Mouse (Mus musculus): Measurements from ENCODE around the gene Jak3.

Gene Jak3

GRCm38 (mm10) chr8:71676020-71676741 is at the start of gene Jak3:
Jak3 (plus strand) TSS chr8:71676296.
- peak; percentile 46 for DNase-seq (ENCODE audit: low read depth, low spot score)

- no peak for DNase-seq (ENCODE audit: low read depth, low spot score)
Measured at GRCm38 (mm10) chr8:71626753-71627152, 49.3 kb upstream of the Jak3 start.

- no peak for DNase-seq (ENCODE audit: low read depth, low spot score)
Measured at GRCm38 (mm10) chr8:71627265-71628099, 48.6 kb upstream of the Jak3 start.

GRCm38 (mm10) chr8:71628396-71629095 is 47.5 kb upstream of the Jak3 start:
- DNase-seq (ENCODE audit: low read depth, low spot score), result no peak

- DNase-seq (ENCODE audit: low read depth, low spot score), result peak; percentile 88
Measured at GRCm38 (mm10) chr8:71629096-71629697, 46.9 kb upstream of the Jak3 start.

GRCm38 (mm10) chr8:71629781-71630212 is 46.3 kb upstream of the Jak3 start:
- no peak for DNase-seq (ENCODE audit: low read depth, low spot score)

GRCm38 (mm10) chr8:71630761-71631160 is 45.3 kb upstream of the Jak3 start:
- DNase-seq (ENCODE audit: low read depth, low spot score), result no peak

GRCm38 (mm10) chr8:71631897-71632296 is 44.2 kb upstream of the Jak3 start:
- DNase-seq (ENCODE audit: low read depth, low spot score), result no peak

- peak; percentile 44 for DNase-seq (ENCODE audit: low read depth, low spot score)
Measured at GRCm38 (mm10) chr8:71633164-71633563, 42.9 kb upstream of the Jak3 start.

- no peak for DNase-seq (ENCODE audit: low read depth, low spot score)
Measured at GRCm38 (mm10) chr8:71633981-71634667, 42.0 kb upstream of the Jak3 start.

GRCm38 (mm10) chr8:71637149-71638095 is 38.7 kb upstream of the Jak3 start:
- no peak for DNase-seq (ENCODE audit: low read depth, low spot score)

GRCm38 (mm10) chr8:71638321-71638720 is 37.8 kb upstream of the Jak3 start:
- DNase-seq (ENCODE audit: low read depth, low spot score), result no peak

- no peak for DNase-seq (ENCODE audit: low read depth, low spot score)
Measured at GRCm38 (mm10) chr8:71639318-71639717, 36.8 kb upstream of the Jak3 start.

- DNase-seq (ENCODE audit: low read depth, low spot score), result no peak
Measured at GRCm38 (mm10) chr8:71645510-71645909, 30.6 kb upstream of the Jak3 start.

GRCm38 (mm10) chr8:71654600-71654999 is 21.5 kb upstream of the Jak3 start:
- DNase-seq (ENCODE audit: low read depth, low spot score), result no peak

- DNase-seq (ENCODE audit: low read depth, low spot score), result no peak
Measured at GRCm38 (mm10) chr8:71657816-71658215, 18.3 kb upstream of the Jak3 start.

- no peak for DNase-seq (ENCODE audit: low read depth, low spot score)
Measured at GRCm38 (mm10) chr8:71658515-71659049, 17.5 kb upstream of the Jak3 start.

GRCm38 (mm10) chr8:71659751-71660150 is 16.3 kb upstream of the Jak3 start:
- no peak for DNase-seq (ENCODE audit: low read depth, low spot score)

GRCm38 (mm10) chr8:71660325-71661120 is 15.6 kb upstream of the Jak3 start:
- DNase-seq (ENCODE audit: low read depth, low spot score), result peak; percentile 69
